Mouse (Mus musculus) bone marrow, adult 2 months (tissue): ENCODE measurements at regions not wholly inside any gene's neighbourhood (a gene's known extent, or its start where the extent isn't known, plus 50 kb on each side); places are given as distances from the start of the nearest gene placed in this dataset.

Experiments
- H3K27ac ChIP-seq: fragments of 200-500 bp; 2 replicates; pipeline ENCODE4 v1.5.1; 2012; ENCODE audit warnings: low read depth, mild to moderate bottlenecking, control low read depth, inconsistent platforms, low read length; ENCODE audit not compliant: control insufficient read depth, poor library complexity, insufficient read depth
- H3K4me1 ChIP-seq: fragments of 200-500 bp; 2 replicates; pipeline ENCODE4 v1.6.1; 2011; ENCODE audit warnings: low read length; ENCODE audit not compliant: control insufficient read depth, insufficient read depth
- H3K4me3 ChIP-seq: fragments of 200-500 bp; replicated peaks from 2 replicates; pipeline ENCODE3; 2011; ENCODE audit warnings: mild to moderate bottlenecking, low read depth, low read length, control low read depth; ENCODE audit not compliant: control insufficient read depth
- CTCF ChIP-seq: fragments of 200-500 bp; IDR thresholded peaks from 2 replicates; pipeline ENCODE4 v1.5.1; 2011; ENCODE audit warnings: low read length, control low read depth; ENCODE audit not compliant: control insufficient read depth, insufficient read depth
- POLR2A ChIP-seq: fragments of 200-500 bp; IDR thresholded peaks from 2 replicates; pipeline ENCODE4 v1.6.1; 2011; ENCODE audit warnings: low read depth, mild to moderate bottlenecking, control low read depth, low read length, borderline replicate concordance; ENCODE audit not compliant: control insufficient read depth
- WGBS: fragments of 180-500 bp; shearing (Covaris S2); methylation state at CpG from one replicate; pipeline ENCODE4 v1.1.7; 2018; 5-methylcytosine and 5-hydroxymethylcytosine counted together

- TF ChIP-seq POLR2A (no peak), CTCF (no peak)
- H3K27ac ChIP-seq = no peak overlapping the region
- H3K4me3 ChIP-seq = no peak overlapping the region
- H3K4me1 ChIP-seq = no peaks in the 10 kb centered on the region
- 68% methylated on average over 12 of the region's 12 CpGs for WGBS
Observed at GRCm38 (mm10) chr9:120628794-120629560, 57.7 kb downstream of the Rpl14 start.

GRCm38 (mm10) chr9:120629609-120630008, 58.4 kb downstream of the Rpl14 start:
- Histone ChIP-seq H3K4me1 (no peaks in the 10 kb centered on the region), H3K27ac (no peak overlapping the region), H3K4me3 (no peak overlapping the region)
- TF ChIP-seq POLR2A (no peak), CTCF (no peak)
- WGBS = 81% methylated on average over 11 of the region's 11 CpGs

GRCm38 (mm10) chr9:120632821-120633220, 61.6 kb downstream of the Rpl14 start:
- H3K4me1 ChIP-seq = no peaks in the 10 kb centered on the region
- TF ChIP-seq CTCF (no peak), POLR2A (no peak)
- WGBS = 87% methylated on average over 10 of the region's 10 CpGs
- H3K4me3 ChIP-seq = no peak overlapping the region
- H3K27ac ChIP-seq = no peak overlapping the region

GRCm38 (mm10) chr9:120642656-120643055, 71.4 kb downstream of the Rpl14 start:
- H3K4me3 ChIP-seq = no peak overlapping the region
- TF ChIP-seq POLR2A = no peak
- no peak for TF ChIP-seq CTCF
- no peak overlapping the region for H3K27ac ChIP-seq
- 77% methylated on average over 4 of the region's 4 CpGs for WGBS
- H3K4me1 ChIP-seq = no peaks in the 10 kb centered on the region

GRCm38 (mm10) chr9:120643371-120643770, 72.1 kb downstream of the Rpl14 start:
- H3K4me1 ChIP-seq = no peaks in the 10 kb centered on the region
- TF ChIP-seq CTCF (no peak), POLR2A (no peak)
- 83% methylated on average over 3 of the region's 3 CpGs for WGBS
- no peak overlapping the region for H3K27ac ChIP-seq
- H3K4me3 ChIP-seq = no peak overlapping the region

GRCm38 (mm10) chr9:120645776-120646175, 74.5 kb downstream of the Rpl14 start:
- Histone ChIP-seq H3K4me1 (no peaks in the 10 kb centered on the region), H3K4me3 (no peak overlapping the region), H3K27ac (no peak overlapping the region)
- WGBS = 97% methylated on average over 10 of the region's 10 CpGs
- TF ChIP-seq CTCF (no peak), POLR2A (no peak)

GRCm38 (mm10) chr9:120646806-120647667, 75.8 kb downstream of the Rpl14 start:
- H3K4me1 ChIP-seq = no peaks in the 10 kb centered on the region
- WGBS = 76% methylated on average over 10 of the region's 10 CpGs
- H3K27ac ChIP-seq = no peak overlapping the region
- TF ChIP-seq CTCF (no peak), POLR2A (no peak)
- no peak overlapping the region for H3K4me3 ChIP-seq

GRCm38 (mm10) chr9:120647668-120647955, 76.4 kb downstream of the Rpl14 start:
- no peak overlapping the region for H3K27ac ChIP-seq
- 80% methylated on average over 7 of the region's 7 CpGs for WGBS
- no peak overlapping the region for H3K4me3 ChIP-seq
- TF ChIP-seq POLR2A = no peak
- H3K4me1 ChIP-seq = no peaks in the 10 kb centered on the region
